Mouse (Mus musculus): ENCODE data around the gene Gsk3a. TPM values are rescaled to one million over a fixed set of nuclear protein-coding genes. Genes with fewer than 3 reads are reported as not detected.

The Gsk3a gene
- polyA plus RNA-seq, 1 experiment from 2014 or later, result 9.8 TPM

- TF ChIP-seq CTCF (IDR thresholded peaks at IDR 0.05; ENCODE audit: low read depth), result no peak
- Histone ChIP-seq H3K36me3 (ENCODE audit: insufficient read depth, low read length) (peaks cover 25% of the 10 kb centered on the region), H3K4me3 (replicated peaks; ENCODE audit: low read depth, low read length) (no peak overlapping the region), H3K4me2 (ENCODE audit: low read length) (no peak overlapping the region), H3K4me1 (replicated peaks; ENCODE audit: insufficient read depth, low read length) (peaks cover 31% of the 10 kb centered on the region), H3K27me3 (ENCODE audit: insufficient read depth, low read length) (no peaks in the 10 kb centered on the region), H3K9me3 (replicated peaks; ENCODE audit: low read length) (no peaks in the 10 kb centered on the region), H3K9ac (ENCODE audit: low read depth, low read length) (0 out of 2 replicates have a peak overlapping the region, but pooled peaks have one; percentile 1), H3K27ac (no peak overlapping the region)
- DNase-seq (ENCODE audit: low spot score) (no peak), ATAC-seq (replicated peaks; ENCODE audit: low FRiP score, low read depth) (no peak)
- 86% methylated on average over 30 of the region's 30 CpGs for WGBS
Observed at GRCm38 (mm10) chr7:25244562-25245369, 7.1 kb upstream of the Gsk3a start.

- 79% methylated on average over 4 of the region's 4 CpGs for WGBS
- TF ChIP-seq CTCF (IDR thresholded peaks at IDR 0.05; ENCODE audit: low read depth), result no peak
- Histone ChIP-seq H3K4me2 (ENCODE audit: low read length) (no peak overlapping the region), H3K36me3 (ENCODE audit: insufficient read depth, low read length) (peaks cover 25% of the 10 kb centered on the region), H3K4me3 (replicated peaks; ENCODE audit: low read depth, low read length) (no peak overlapping the region), H3K27ac (no peak overlapping the region), H3K4me1 (replicated peaks; ENCODE audit: insufficient read depth, low read length) (peaks cover 31% of the 10 kb centered on the region), H3K9me3 (replicated peaks; ENCODE audit: low read length) (no peaks in the 10 kb centered on the region), H3K9ac (ENCODE audit: low read depth, low read length) (no peak overlapping the region), H3K27me3 (ENCODE audit: insufficient read depth, low read length) (no peaks in the 10 kb centered on the region)
- DNase-seq (ENCODE audit: low spot score) (no peak), ATAC-seq (replicated peaks; ENCODE audit: low FRiP score, low read depth) (no peak)
Observed at GRCm38 (mm10) chr7:25243361-25243760, 5.7 kb upstream of the Gsk3a start.

GRCm38 (mm10) chr7:25241062-25241461 is 3.4 kb upstream of the Gsk3a start:
- Histone ChIP-seq H3K9ac (ENCODE audit: low read depth, low read length) (no peak overlapping the region), H3K36me3 (ENCODE audit: insufficient read depth, low read length) (peaks cover 24% of the 10 kb centered on the region), H3K9me3 (replicated peaks; ENCODE audit: low read length) (no peaks in the 10 kb centered on the region), H3K4me1 (replicated peaks; ENCODE audit: insufficient read depth, low read length) (peaks cover 17% of the 10 kb centered on the region), H3K4me3 (replicated peaks; ENCODE audit: low read depth, low read length) (no peak overlapping the region), H3K27ac (no peak overlapping the region), H3K4me2 (ENCODE audit: low read length) (no peak overlapping the region), H3K27me3 (ENCODE audit: insufficient read depth, low read length) (no peaks in the 10 kb centered on the region)
- peak; percentile 79 for TF ChIP-seq CTCF (IDR thresholded peaks at IDR 0.05; ENCODE audit: low read depth)
- WGBS, result 26% methylated on average over 2 of the region's 2 CpGs
- ATAC-seq (replicated peaks; ENCODE audit: low FRiP score, low read depth), result no peak
- peak; percentile 86 for DNase-seq (ENCODE audit: low spot score)

- DNase-seq (ENCODE audit: low spot score) (no peak), ATAC-seq (replicated peaks; ENCODE audit: low FRiP score, low read depth) (no peak)
- Histone ChIP-seq H3K27ac (no peak overlapping the region), H3K36me3 (ENCODE audit: insufficient read depth, low read length) (peaks cover 20% of the 10 kb centered on the region), H3K9me3 (replicated peaks; ENCODE audit: low read length) (no peaks in the 10 kb centered on the region), H3K4me1 (replicated peaks; ENCODE audit: insufficient read depth, low read length) (peaks cover 18% of the 10 kb centered on the region), H3K9ac (ENCODE audit: low read depth, low read length) (no peak overlapping the region), H3K27me3 (ENCODE audit: insufficient read depth, low read length) (no peaks in the 10 kb centered on the region), H3K4me2 (ENCODE audit: low read length) (no peak overlapping the region), H3K4me3 (replicated peaks; ENCODE audit: low read depth, low read length) (no peak overlapping the region)
- WGBS, result 61% methylated on average over 7 of the region's 7 CpGs
- no peak for TF ChIP-seq CTCF (IDR thresholded peaks at IDR 0.05; ENCODE audit: low read depth)
Observed at GRCm38 (mm10) chr7:25240631-25241030, 3.0 kb upstream of the Gsk3a start.

GRCm38 (mm10) chr7:25238829-25239623 is 1.4 kb upstream of the Gsk3a start:
- ATAC-seq (replicated peaks; ENCODE audit: low FRiP score, low read depth), result peak; percentile 35
- DNase-seq (ENCODE audit: low spot score), result peak; percentile 99

GRCm38 (mm10) chr7:25238015-25238706 is 510 bp upstream of the Gsk3a start:
- WGBS, result under 1% methylated on average over 23 of the region's 23 CpGs
- peak overlapping the region; percentile 99; the same call in 1 of the 2 replicates for H3K9ac ChIP-seq (ENCODE audit: low read depth, low read length)

More at GRCm38 (mm10) chr7:25238829-25239623, 1.4 kb upstream of the Gsk3a start:
- peaks cover 13% of the 10 kb centered on the region for H3K4me1 ChIP-seq (replicated peaks; ENCODE audit: insufficient read depth, low read length)
- H3K4me2 ChIP-seq (ENCODE audit: low read length), result peak overlapping the region; percentile 79
- peak; percentile 82 for TF ChIP-seq CTCF (IDR thresholded peaks at IDR 0.05; ENCODE audit: low read depth)
- 2% methylated on average over 30 of the region's 30 CpGs for WGBS
- no peaks in the 10 kb centered on the region for H3K9me3 ChIP-seq (replicated peaks; ENCODE audit: low read length)
- H3K9ac ChIP-seq (ENCODE audit: low read depth, low read length), result peak overlapping the region; percentile 37; the same call in 1 of the 2 replicates
- peak overlapping the region; percentile 80 for H3K27ac ChIP-seq
- H3K4me3 ChIP-seq (replicated peaks; ENCODE audit: low read depth, low read length), result peak overlapping the region; percentile 99
- H3K36me3 ChIP-seq (ENCODE audit: insufficient read depth, low read length), result 0 out of 2 replicates have a peak, but pooled peaks cover 6% of the 10 kb centered on the region
- H3K27me3 ChIP-seq (ENCODE audit: insufficient read depth, low read length), result no peaks in the 10 kb centered on the region

More at GRCm38 (mm10) chr7:25238015-25238706, 510 bp upstream of the Gsk3a start:
- H3K27ac ChIP-seq, result peak overlapping the region; percentile 81; the same call in 1 of the 2 replicates
- no peaks in the 10 kb centered on the region for H3K9me3 ChIP-seq (replicated peaks; ENCODE audit: low read length)
- no peaks in the 10 kb centered on the region for H3K27me3 ChIP-seq (ENCODE audit: insufficient read depth, low read length)
- peaks cover 13% of the 10 kb centered on the region for H3K4me1 ChIP-seq (replicated peaks; ENCODE audit: insufficient read depth, low read length)
- H3K36me3 ChIP-seq (ENCODE audit: insufficient read depth, low read length), result peaks cover 10% of the 10 kb centered on the region; the same call in 1 of the 2 replicates
- ATAC-seq (replicated peaks; ENCODE audit: low FRiP score, low read depth) (peak; percentile 91), DNase-seq (ENCODE audit: low spot score) (peak; percentile 98)
- TF ChIP-seq CTCF (IDR thresholded peaks at IDR 0.05; ENCODE audit: low read depth), result no peak; the same call in 1 of the 2 replicates
- peak overlapping the region; percentile 99 for H3K4me3 ChIP-seq (replicated peaks; ENCODE audit: low read depth, low read length)
- H3K4me2 ChIP-seq (ENCODE audit: low read length), result peak overlapping the region; percentile 79

All from kidney, postnatal 0 days (tissue).